Mouse (Mus musculus) kidney, adult 9 months (tissue): Measurements from ENCODE around the gene Ptch2.

Experiments
- DNase-seq: peaks from one replicate; pipeline ENCODE4 v3.0.0; 2022

The Ptch2 gene

GRCm38 (mm10) chr4:117107813-117108523, 12.1 kb downstream of the Ptch2 start:
- DNase-seq: no peak

GRCm38 (mm10) chr4:117108524-117108849, 12.6 kb downstream of the Ptch2 start:
- no peak for DNase-seq

GRCm38 (mm10) chr4:117109330-117109729, 13.5 kb downstream of the Ptch2 start:
- no peak for DNase-seq

GRCm38 (mm10) chr4:117110249-117110648, 14.4 kb downstream of the Ptch2 start:
- no peak for DNase-seq

GRCm38 (mm10) chr4:117110985-117111384, 15.1 kb downstream of the Ptch2 start:
- DNase-seq: no peak

- no peak for DNase-seq
These were observed 17.4 kb downstream of the Ptch2 start for GRCm38 (mm10) chr4:117113237-117113636.

- DNase-seq: no peak
These were observed 19.7 kb downstream of the Ptch2 start for GRCm38 (mm10) chr4:117115592-117115991.

GRCm38 (mm10) chr4:117117931-117118330, 22.1 kb downstream of the Ptch2 start:
- DNase-seq: no peak

GRCm38 (mm10) chr4:117119636-117120035, 23.8 kb downstream of the Ptch2 start:
- no peak for DNase-seq

GRCm38 (mm10) chr4:117120052-117120444, 24.2 kb downstream of the Ptch2 start:
- DNase-seq: no peak

GRCm38 (mm10) chr4:117120445-117121414, 24.9 kb downstream of the Ptch2 start:
- peak; percentile 98 for DNase-seq

GRCm38 (mm10) chr4:117122209-117122608, 26.3 kb downstream of the Ptch2 start:
- DNase-seq: no peak

- DNase-seq: no peak
These were observed 27.8 kb downstream of the Ptch2 start for GRCm38 (mm10) chr4:117123546-117124217.

- no peak for DNase-seq
These were observed 28.3 kb downstream of the Ptch2 start for GRCm38 (mm10) chr4:117124218-117124517.

GRCm38 (mm10) chr4:117124518-117125347, 28.9 kb downstream of the Ptch2 start:
- peak; percentile 49 for DNase-seq

GRCm38 (mm10) chr4:117125348-117125909, 29.6 kb downstream of the Ptch2 start, which contains the start of gene Btbd19:
Btbd19 (minus strand) TSS chr4:117125725.
- DNase-seq: peak; percentile 56

- peak; percentile 84 for DNase-seq
These were observed 30.2 kb downstream of the Ptch2 start for GRCm38 (mm10) chr4:117125910-117126674.

- DNase-seq: no peak
These were observed 30.9 kb downstream of the Ptch2 start, which contains the start of gene Tctex1d4 for GRCm38 (mm10) chr4:117126675-117127290. Tctex1d4 (plus strand) TSS chr4:117126794.

- no peak for DNase-seq
These were observed 32.3 kb downstream of the Ptch2 start for GRCm38 (mm10) chr4:117127991-117128686.

- DNase-seq: peak; percentile 42
These were observed 34.9 kb downstream of the Ptch2 start for GRCm38 (mm10) chr4:117130790-117131189.
